In genomic region chrX:103109181-103109580, GRCm38 (mm10) we compare ENCODE assay signal across 9 mouse cellular contexts.
DNase-seq lines count a peak whose midpoint lies in the region; ATAC-seq lines count a peak whose summit lies in the region.
"Had no signal": no experiment of that assay in that cellular context is flagged by ENCODE, and none has a peak within 500 bp of the region (broad histone marks: within the 10 kb centered on the region; RNA-seq: fewer than 3 reads in every experiment).

No protein-coding gene starts in this region.

- no peaks in the 10 kb centered on the region for H3K9me3 ChIP-seq in hindbrain, embryonic 10.5 days
- H3K9me3 ChIP-seq in hindbrain, embryonic 13.5 days, result no peaks in the 10 kb centered on the region
- H3K9me3 ChIP-seq: midbrain, embryonic 12.5 days had no signal

- peaks cover 27% of the 10 kb centered on the region for H3K27me3 ChIP-seq in hindbrain, embryonic 10.5 days (ENCODE audit: insufficient read depth, poor library complexity, severe bottlenecking)
- peaks cover 12% of the 10 kb centered on the region; the same call in 1 of the 2 replicates for H3K27me3 ChIP-seq in hindbrain, embryonic 13.5 days

- H3K4me1 ChIP-seq in hindbrain, embryonic 10.5 days (replicated peaks), result no peaks in the 10 kb centered on the region
- no peaks in the 10 kb centered on the region for H3K4me1 ChIP-seq in hindbrain, embryonic 13.5 days (replicated peaks)
- H3K4me1 ChIP-seq: midbrain, embryonic 12.5 days had no signal

- H3K36me3 ChIP-seq in hindbrain, embryonic 10.5 days, result no peaks in the 10 kb centered on the region
- no peaks in the 10 kb centered on the region for H3K36me3 ChIP-seq in hindbrain, embryonic 13.5 days
- H3K36me3 ChIP-seq: midbrain, embryonic 12.5 days had no signal

- H3K27ac ChIP-seq in hindbrain, embryonic 10.5 days, result no peak overlapping the region
- no peak overlapping the region for H3K27ac ChIP-seq in hindbrain, embryonic 13.5 days
- H3K27ac ChIP-seq: midbrain, embryonic 12.5 days had no signal

- 16% methylated on average over 1 of the region's 1 CpGs for whole genome bisulfite sequencing in hindbrain, embryonic 10.5 days
- 4% methylated on average over 1 of the region's 1 CpGs for WGBS in hindbrain, embryonic 13.5 days

- H3K4me2 ChIP-seq in hindbrain, embryonic 13.5 days, result no peak overlapping the region
- H3K4me2 ChIP-seq: midbrain, embryonic 12.5 days had no signal

- no peak overlapping the region for H3K4me3 ChIP-seq in hindbrain, embryonic 10.5 days
- no peak overlapping the region for H3K4me3 ChIP-seq in hindbrain, embryonic 13.5 days
- H3K4me3 ChIP-seq: midbrain, embryonic 12.5 days had no signal

- H3K9ac ChIP-seq in hindbrain, embryonic 13.5 days, result no peak overlapping the region
- H3K9ac ChIP-seq: midbrain, embryonic 12.5 days had no signal

- ATAC-seq in hindbrain, embryonic 13.5 days (ENCODE audit: low FRiP score), result no peak

- DNase-seq in hindbrain, embryonic 10.5 days (ENCODE audit: low spot score), result peak; percentile 13
- DNase-seq in A20 (ENCODE audit: low read depth, low spot score), result peak; percentile 24
- DNase-seq in cerebellum, adult 18-20 months, result peak; percentile 13
- DNase-seq in kidney, postnatal 36 days, result peak; percentile 8 to 29
- DNase-seq in retina, adult 2 months (ENCODE audit: low read depth, low spot score), result peak; percentile 8
- no peak for DNase-seq in T-cell, adult 2 months (ENCODE audit: low spot score)
- no peak for DNase-seq in ovary, postnatal 36 days (ENCODE audit: low spot score)

Comparison
In these comparisons a context has a peak if more than half of its experiments do, and no peak if none do; other contexts are left out.
1. DNase-seq: peak in hindbrain, embryonic 10.5 days (single experiment), A20 (single experiment), cerebellum, adult 18-20 months (2 of 2), kidney, postnatal 36 days (2 of 2) and retina, adult 2 months (single experiment); none in T-cell, adult 2 months (single experiment) and ovary, postnatal 36 days (single experiment).